Mouse (Mus musculus): Measurements from ENCODE around the gene Lipc.

GRCm38 (mm10) chr9:70939752-70940501 is 12.1 kb downstream of the Lipc start:
- no peak for TF ChIP-seq POLR2A (IDR thresholded peaks at IDR 0.05; ENCODE audit: insufficient read length, low read depth)
- no peak for TF ChIP-seq USF1 (IDR thresholded peaks at IDR 0.05; ENCODE audit: low read depth)
- TF ChIP-seq MYOG (IDR thresholded peaks at IDR 0.05; ENCODE audit: control insufficient read depth in 1 of 3, insufficient read depth in 1 of 3, insufficient read length in 2 of 3, low read depth in 2 of 3): no peak
- TF ChIP-seq TCF12 (IDR thresholded peaks at IDR 0.05; ENCODE audit: insufficient read depth, poor library complexity, severe bottlenecking): no peak
- no peak for TF ChIP-seq SRF (IDR thresholded peaks at IDR 0.05; ENCODE audit: control insufficient read depth, insufficient read length, low read depth)
- TF ChIP-seq MAX (IDR thresholded peaks at IDR 0.05; ENCODE audit: low read depth): no peak
- no peak for TF ChIP-seq POLR2AphosphoS2 (IDR thresholded peaks at IDR 0.05; ENCODE audit: insufficient read length, low read depth)
- no peak for TF ChIP-seq REST (IDR thresholded peaks at IDR 0.05; ENCODE audit: insufficient read depth, insufficient read length)

Data from myocyte (in vitro differentiated cells).